Mouse (Mus musculus) stomach, postnatal 0 days (tissue): ENCODE measurements around the gene Vmn1r21. TPM values are rescaled to one million over a fixed set of nuclear protein-coding genes. Genes with fewer than 3 reads are reported as not detected.

Source experiments
- ATAC-seq: fragments of 200-750 bp; cut with Nextera tagmentation; 2 replicates; pipeline ENCODE4 v1.8.0; 2017; ENCODE audit not compliant: low FRiP score, low TSS enrichment
- DNase-seq: peaks from one replicate; pipeline ENCODE4 v3.0.0-alpha.2; 2016; ENCODE audit warnings: low spot score
- H3K27ac ChIP-seq: fragments of 300-500 bp; sonication (generic); replicated peaks from 2 replicates; pipeline ENCODE4 v1.5.1; 2014; ENCODE audit warnings: mild to moderate bottlenecking, control low read depth
- H3K27me3 ChIP-seq: fragments of 300-500 bp; sonication (generic); 2 replicates; pipeline ENCODE4 v1.6.1; 2014; ENCODE audit warnings: low read length; ENCODE audit not compliant: control insufficient read depth, insufficient read depth
- H3K36me3 ChIP-seq: fragments of 300-500 bp; sonication (generic); 2 replicates; pipeline ENCODE4 v1.6.1; 2014; ENCODE audit warnings: low read length, mixed read lengths; ENCODE audit not compliant: control insufficient read depth, insufficient read depth
- H3K4me1 ChIP-seq: fragments of 300-500 bp; sonication (generic); replicated peaks from 2 replicates; pipeline ENCODE4 v1.6.1; 2014; ENCODE audit warnings: antibody characterized with exemption; ENCODE audit not compliant: control insufficient read depth, insufficient read depth
- H3K4me2 ChIP-seq: fragments of 300-500 bp; sonication (generic); replicated peaks from 2 replicates; pipeline ENCODE4 v1.6.1; 2014; ENCODE audit warnings: low read depth, mild to moderate bottlenecking, control low read depth, moderate library complexity
- H3K4me3 ChIP-seq: fragments of 300-500 bp; sonication (generic); 2 replicates; pipeline ENCODE4 v1.5.1; 2014; ENCODE audit warnings: low read depth, low read length, control low read depth
- H3K9ac ChIP-seq: fragments of 300-500 bp; sonication (generic); 2 replicates; pipeline ENCODE4 v1.6.1; 2014; ENCODE audit warnings: mild to moderate bottlenecking, low read length, control low read depth, mixed read lengths
- H3K9me3 ChIP-seq: fragments of 300-500 bp; sonication (generic); 2 replicates; pipeline ENCODE4 v1.6.1; 2016; ENCODE audit warnings: low read length; ENCODE audit not compliant: control insufficient read depth
- CTCF ChIP-seq: IDR thresholded peaks from 2 replicates; pipeline ENCODE4 v1.5.1; 2016; ENCODE audit warnings: antibody characterized with exemption, low read depth, mild to moderate bottlenecking, moderate library complexity
- EP300 ChIP-seq: optimal IDR thresholded peaks from 2 replicates; pipeline ENCODE3; 2016; ENCODE audit warnings: antibody characterized with exemption
- WGBS: fragments of 180-500 bp; shearing (Covaris S2); extraction: QIAGEN DNeasy Blood & Tissue Kit; methylation state at CpG from one replicate; pipeline ENCODE4 v1.1.7; 2014; 5-methylcytosine and 5-hydroxymethylcytosine counted together
- polyA plus RNA-seq: library from polyadenylated mRNA; unstranded; fragments of >200 nt; fragmentation: Nextera tagmentation; extraction: Ambion mirVana; gene quantifications from 2 replicates; pipeline ENCODE4 v1.2.1, GENCODE M21; 2015

The Vmn1r21 gene
- polyA plus RNA-seq, 1 experiment from 2014 or later, result not detected

- no peak for TF ChIP-seq CTCF
- TF ChIP-seq EP300, result no peak
- Histone ChIP-seq H3K36me3 (no peaks in the 10 kb centered on the region), H3K27me3 (no peaks in the 10 kb centered on the region), H3K9ac (no peak overlapping the region), H3K4me1 (no peaks in the 10 kb centered on the region), H3K9me3 (no peaks in the 10 kb centered on the region), H3K27ac (no peak overlapping the region), H3K4me3 (no peak overlapping the region), H3K4me2 (no peak overlapping the region)
- no peak for ATAC-seq
- WGBS, result 85% methylated on average over 5 of the region's 5 CpGs
- no peak for DNase-seq
These were observed 44.7 kb downstream of the Vmn1r21 start for GRCm38 (mm10) chr6:57805218-57806069.

GRCm38 (mm10) chr6:57803130-57803529, 47.0 kb downstream of the Vmn1r21 start:
- Histone ChIP-seq H3K9ac (no peak overlapping the region), H3K36me3 (no peaks in the 10 kb centered on the region), H3K27me3 (no peaks in the 10 kb centered on the region), H3K4me3 (no peak overlapping the region), H3K27ac (no peak overlapping the region), H3K4me1 (no peaks in the 10 kb centered on the region), H3K4me2 (no peak overlapping the region), H3K9me3 (no peaks in the 10 kb centered on the region)
- DNase-seq (no peak), ATAC-seq (no peak)
- TF ChIP-seq EP300 (no peak), CTCF (no peak)
- 72% methylated on average over 2 of the region's 2 CpGs for WGBS

GRCm38 (mm10) chr6:57798986-57799385, 51.2 kb downstream of the Vmn1r21 start:
- TF ChIP-seq EP300, result no peak
- no peak for TF ChIP-seq CTCF
- Histone ChIP-seq H3K4me1 (no peaks in the 10 kb centered on the region), H3K27ac (no peak overlapping the region), H3K36me3 (no peaks in the 10 kb centered on the region), H3K4me3 (no peak overlapping the region), H3K9ac (no peak overlapping the region), H3K4me2 (no peak overlapping the region), H3K27me3 (no peaks in the 10 kb centered on the region), H3K9me3 (no peaks in the 10 kb centered on the region)
- WGBS, result 73% methylated on average over 1 of the region's 1 CpGs
- ATAC-seq (no peak), DNase-seq (no peak)

- DNase-seq, result no peak
- Histone ChIP-seq H3K27me3 (no peaks in the 10 kb centered on the region), H3K4me1 (no peaks in the 10 kb centered on the region), H3K4me2 (no peak overlapping the region), H3K27ac (no peak overlapping the region), H3K4me3 (no peak overlapping the region), H3K36me3 (no peaks in the 10 kb centered on the region), H3K9me3 (no peaks in the 10 kb centered on the region), H3K9ac (no peak overlapping the region)
- ATAC-seq, result no peak
- no peak for TF ChIP-seq EP300
- no peak for TF ChIP-seq CTCF
- WGBS, result 82% methylated on average over 3 of the region's 3 CpGs
These were observed 53.2 kb downstream of the Vmn1r21 start for GRCm38 (mm10) chr6:57796853-57797423.

GRCm38 (mm10) chr6:57795835-57796234, 54.3 kb downstream of the Vmn1r21 start:
- Histone ChIP-seq H3K4me3 (no peak overlapping the region), H3K27me3 (no peaks in the 10 kb centered on the region), H3K4me2 (no peak overlapping the region), H3K9me3 (no peaks in the 10 kb centered on the region), H3K27ac (no peak overlapping the region), H3K36me3 (no peaks in the 10 kb centered on the region), H3K9ac (no peak overlapping the region), H3K4me1 (no peaks in the 10 kb centered on the region)
- 62% methylated on average over 3 of the region's 3 CpGs for WGBS
- no peak for ATAC-seq
- DNase-seq, result no peak
- TF ChIP-seq EP300, result no peak
- no peak for TF ChIP-seq CTCF

Other genes starting within 250 kb of the Vmn1r21 start
- gene Pyurf, start 158.3 kb downstream of the Vmn1r21 start, polyA plus RNA-seq, result 16.2 and 16.3 TPM in 2 replicates
- gene Lancl2, start 147.8 kb downstream of the Vmn1r21 start, polyA plus RNA-seq, result 9.6 and 9.8 TPM in 2 replicates
- 24.3 and 28.4 TPM in 2 replicates for gene Vopp1, start 25.2 kb downstream of the Vmn1r21 start, polyA plus RNA-seq
- gene Vmn1r22, start 57.7 kb upstream of the Vmn1r21 start, polyA plus RNA-seq, result not detected in 2 replicates
- gene Vmn1r23, start 76.5 kb upstream of the Vmn1r21 start, polyA plus RNA-seq, result not detected in 2 replicates
- not detected in 2 replicates for gene Vmn1r24, start 111.2 kb upstream of the Vmn1r21 start, polyA plus RNA-seq
- not detected in 2 replicates for gene Vmn1r25, start 130.5 kb upstream of the Vmn1r21 start, polyA plus RNA-seq
- not detected in 2 replicates for gene Vmn1r26, start 164.8 kb upstream of the Vmn1r21 start, polyA plus RNA-seq